ENCODE assay signal across 8 mouse cellular contexts in genomic region chr7:24384827-24385226, GRCm38 (mm10). TPM values are rescaled to one million over a fixed set of nuclear protein-coding genes. Genes with fewer than 3 reads are reported as not detected.
DNase-seq lines count a peak whose midpoint lies in the region; ATAC-seq and TF ChIP-seq lines count a peak whose summit lies in the region.

No protein-coding gene starts in this region.

- no peaks in the 10 kb centered on the region for H3K9me3 ChIP-seq in intestine, postnatal 0 days (ENCODE audit: control insufficient read depth)
- H3K9me3 ChIP-seq in liver, embryonic 15.5 days (replicated peaks): no peaks in the 10 kb centered on the region
- no peaks in the 10 kb centered on the region for H3K9me3 ChIP-seq in neural tube, embryonic 11.5 days (ENCODE audit: control insufficient read depth, low read length)

- H3K4me1 ChIP-seq in intestine, postnatal 0 days (replicated peaks; ENCODE audit: control insufficient read depth, insufficient read depth, low read length): no peaks in the 10 kb centered on the region
- H3K4me1 ChIP-seq in liver, embryonic 15.5 days (replicated peaks): peaks cover 91% of the 10 kb centered on the region
- no peaks in the 10 kb centered on the region for H3K4me1 ChIP-seq in neural tube, embryonic 11.5 days (ENCODE audit: control insufficient read depth, insufficient read depth, low read length)

- 7% methylated on average over 11 of the region's 11 CpGs for WGBS in intestine, postnatal 0 days
- 15% methylated on average over 11 of the region's 11 CpGs for WGBS in liver, embryonic 15.5 days (ENCODE audit: insufficient replicate concordance)
- WGBS in neural tube, embryonic 11.5 days: 8% methylated on average over 11 of the region's 11 CpGs

- H3K9ac ChIP-seq in intestine, postnatal 0 days (ENCODE audit: low read depth, low read length): no peak overlapping the region
- H3K9ac ChIP-seq in liver, embryonic 15.5 days: no peak overlapping the region; the same call in 1 of the 2 replicates
- no peak overlapping the region for H3K9ac ChIP-seq in neural tube, embryonic 11.5 days (ENCODE audit: low read length)

- no peak for ATAC-seq in intestine, postnatal 0 days
- no peak for ATAC-seq in liver, embryonic 15.5 days (ENCODE audit: insufficient read depth)
- ATAC-seq in neural tube, embryonic 11.5 days (ENCODE audit: insufficient read depth, low FRiP score, low TSS enrichment): peak; percentile 30; the same call in 1 of the 2 replicates

- H3K4me2 ChIP-seq in intestine, postnatal 0 days (replicated peaks; ENCODE audit: low read depth): no peak overlapping the region
- peak overlapping the region; percentile 10; the same call in 1 of the 2 replicates for H3K4me2 ChIP-seq in liver, embryonic 15.5 days
- H3K4me2 ChIP-seq in neural tube, embryonic 11.5 days (ENCODE audit: low read depth): peak overlapping the region; percentile 12; the same call in 1 of the 2 replicates

- no peaks in the 10 kb centered on the region for H3K36me3 ChIP-seq in intestine, postnatal 0 days (ENCODE audit: control insufficient read depth, insufficient read depth)
- peaks cover 75% of the 10 kb centered on the region for H3K36me3 ChIP-seq in liver, embryonic 15.5 days (replicated peaks)
- H3K36me3 ChIP-seq in neural tube, embryonic 11.5 days (ENCODE audit: control insufficient read depth, insufficient read depth, low read length): no peaks in the 10 kb centered on the region

- no peak overlapping the region for H3K4me3 ChIP-seq in intestine, postnatal 0 days (ENCODE audit: low read depth, low read length)
- H3K4me3 ChIP-seq in liver, embryonic 15.5 days (replicated peaks): no peak overlapping the region
- H3K4me3 ChIP-seq in neural tube, embryonic 11.5 days (ENCODE audit: low read depth, low read length): no peak overlapping the region

- H3K27me3 ChIP-seq in intestine, postnatal 0 days (replicated peaks; ENCODE audit: control insufficient read depth, insufficient read depth, low read length): no peaks in the 10 kb centered on the region
- no peaks in the 10 kb centered on the region for H3K27me3 ChIP-seq in liver, embryonic 15.5 days
- H3K27me3 ChIP-seq in neural tube, embryonic 11.5 days (ENCODE audit: control insufficient read depth, insufficient read depth, low read length): no peaks in the 10 kb centered on the region

- H3K27ac ChIP-seq in intestine, postnatal 0 days (ENCODE audit: low read depth, low read length): no peak overlapping the region
- peak overlapping the region; percentile 98 for H3K27ac ChIP-seq in liver, embryonic 15.5 days (replicated peaks)
- no peak overlapping the region for H3K27ac ChIP-seq in neural tube, embryonic 11.5 days (ENCODE audit: low read depth, low read length)

- peak; percentile 91 for TF ChIP-seq CTCF in intestine, postnatal 0 days (IDR thresholded peaks at IDR 0.05; ENCODE audit: low read depth)

- peak; percentile 65 for DNase-seq in ovary, postnatal 36 days (ENCODE audit: low spot score)
- DNase-seq in ovary, adult 18-20 months (ENCODE audit: low spot score): no peak
- peak; percentile 73 for DNase-seq in cerebellum, adult 8-10 months
- DNase-seq in forelimb bud, embryonic 11.5 days (ENCODE audit: low read depth, low spot score): peak; percentile 68
- peak; percentile 75 for DNase-seq in neural tube, embryonic 11.5 days (ENCODE audit: low spot score)
- DNase-seq in thymus, adult 18-20 months: peak; percentile 66

RNA-seq across cellular contexts. Expression of gene Smg9, which starts 14.6 kb away (rescaled TPM):
- 14.0 and 15.1 TPM in 2 replicates for polyA plus RNA-seq in intestine, postnatal 0 days (2015; fragmentation: Nextera tagmentation; extraction: Ambion mirVana)
- polyA plus RNA-seq in liver, embryonic 15.5 days (2015; fragmentation: Nextera tagmentation; extraction: Ambion mirVana): 14.8 and 15.9 TPM in 2 replicates
- 21.8 and 27.3 TPM in 2 replicates for polyA plus RNA-seq in neural tube, embryonic 11.5 days (2014; fragmentation: Nextera tagmentation; extraction: Ambion mirVana)

RNA-seq across cellular contexts. Expression of gene Kcnn4, which starts 14.8 kb away (rescaled TPM):
- 3.2 and 3.7 TPM in 2 replicates for polyA plus RNA-seq in intestine, postnatal 0 days (2015; fragmentation: Nextera tagmentation; extraction: Ambion mirVana)
- polyA plus RNA-seq in liver, embryonic 15.5 days (2015; fragmentation: Nextera tagmentation; extraction: Ambion mirVana): 127 and 144 TPM in 2 replicates
- polyA plus RNA-seq in neural tube, embryonic 11.5 days (2014; fragmentation: Nextera tagmentation; extraction: Ambion mirVana): 2.4 and 3.8 TPM in 2 replicates

RNA-seq across cellular contexts. Expression of gene Lypd5, which starts 35.8 kb away (rescaled TPM):
- not detected in 2 replicates for polyA plus RNA-seq in intestine, postnatal 0 days (2015; fragmentation: Nextera tagmentation; extraction: Ambion mirVana)
- polyA plus RNA-seq in liver, embryonic 15.5 days (2015; fragmentation: Nextera tagmentation; extraction: Ambion mirVana): not detected in 2 replicates
- polyA plus RNA-seq in neural tube, embryonic 11.5 days (2014; fragmentation: Nextera tagmentation; extraction: Ambion mirVana): not detected in 2 replicates

RNA-seq across cellular contexts. Expression of gene Tescl, which starts 51.1 kb away (rescaled TPM):
- 0.18 TPM in 1 of 2 replicates, not detected in the other for polyA plus RNA-seq in intestine, postnatal 0 days (2015; fragmentation: Nextera tagmentation; extraction: Ambion mirVana)
- not detected in 2 replicates for polyA plus RNA-seq in liver, embryonic 15.5 days (2015; fragmentation: Nextera tagmentation; extraction: Ambion mirVana)
- polyA plus RNA-seq in neural tube, embryonic 11.5 days (2014; fragmentation: Nextera tagmentation; extraction: Ambion mirVana): not detected in 2 replicates

Comparison
In these comparisons a context has a peak if more than half of its experiments do, and no peak if none do; other contexts are left out.
1. RNA of gene Kcnn4, which starts 14.8 kb away (polyA plus RNA-seq): 127 to 144 TPM in liver, embryonic 15.5 days; 2.4 to 3.8 TPM in neural tube, embryonic 11.5 days and 3.2 to 3.7 TPM in intestine, postnatal 0 days; every median in the first group is over 10 times any median in the second.